Comparison of ENCODE assay signal across 18 mouse cellular contexts in the genomic region with DNA sequence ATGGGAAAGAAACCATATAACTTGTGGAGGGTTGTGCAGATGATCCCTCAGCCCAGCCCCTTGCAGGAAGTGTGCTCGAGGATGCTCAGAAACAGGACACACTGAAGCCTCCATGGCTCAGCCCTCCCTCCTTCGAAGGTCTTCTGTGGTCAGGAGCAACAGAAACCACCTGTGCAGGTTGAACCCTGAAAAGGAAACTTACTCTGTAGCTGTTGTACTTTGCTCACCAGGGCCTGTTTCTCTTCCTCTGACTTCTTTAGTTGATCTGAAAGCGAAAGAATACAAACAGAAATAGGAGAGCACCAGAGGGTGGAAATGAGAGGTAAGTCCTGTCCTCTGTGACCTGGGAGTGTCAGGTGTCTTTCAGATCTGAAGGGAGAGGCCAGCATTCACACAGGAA. TPM values are rescaled to one million over a fixed set of nuclear protein-coding genes. Genes with fewer than 3 reads are reported as not detected.
DNase-seq lines count a peak whose midpoint lies in the region; ATAC-seq lines count a peak whose summit lies in the region.
"Had no signal": no experiment of that assay in that cellular context is flagged by ENCODE, and none has a peak within 500 bp of the region (broad histone marks: within the 10 kb centered on the region; RNA-seq: fewer than 3 reads in every experiment).

No protein-coding gene starts in this region.

- peak; percentile 36 for DNase-seq in thymus, postnatal 0 days (ENCODE audit: low spot score)
- DNase-seq in thymus, postnatal 4 days, result no peak
- DNase-seq in naive thymus-derived CD4-positive, alpha-beta T cell, adult 2 months (ENCODE audit: low read depth), result peak; percentile 69
- DNase-seq in urinary bladder, postnatal 4 days (ENCODE audit: low spot score in 2 of 2), result no peak
- DNase-seq in gastrocnemius, postnatal 36 days, result no peak
- DNase-seq in kidney, postnatal 4 days, result no peak
- DNase-seq: adrenal gland, adult 8-10 months; cerebellum, adult 11-12 months; cerebellum, postnatal 10 days; forebrain, postnatal 0 days; heart, postnatal 36 days; kidney, adult 2 months; liver; lung, postnatal 36 days; right cerebral cortex, postnatal 4 days had no signal

- peak; percentile 79 for ATAC-seq in activated CD4-positive, CD25-positive, alpha-beta regulatory T cell, adult 4 months
- ATAC-seq: forebrain, postnatal 0 days; midbrain, embryonic 13.5 days had no signal

- intact Hi-C loops in gastrocnemius, postnatal 36 days (cut with DNase I), result no loop called here

RNA-seq across cellular contexts. Expression of a gene that starts 13.3 kb away (rescaled TPM):
- polyA plus RNA-seq in thymus, postnatal 0 days (2015; fragmentation: Nextera tagmentation; extraction: Ambion mirVana), result 13.7 and 14.4 TPM in 2 replicates
- 10 to 100 TPM in 1 of 2 experiments, 1 to 10 TPM in 1; 9.8 to 16.4 TPM for polyA plus RNA-seq in activated CD4-positive, CD25-positive, alpha-beta regulatory T cell, adult 4 months (2017; shearing (Covaris generic))
- total RNA-seq in gastrocnemius, postnatal 36 days (2021), result 1 to 10 TPM; 2.2 to 3.6 TPM

RNA-seq across cellular contexts. Expression of a gene that starts 20.4 kb away (rescaled TPM):
- 193 and 196 TPM in 2 replicates for polyA plus RNA-seq in thymus, postnatal 0 days (2015; fragmentation: Nextera tagmentation; extraction: Ambion mirVana)
- polyA plus RNA-seq in activated CD4-positive, CD25-positive, alpha-beta regulatory T cell, adult 4 months (2017; shearing (Covaris generic)), result 100 to 1,000 TPM; 269 to 282 TPM
- total RNA-seq in gastrocnemius, postnatal 36 days (2021), result 1 to 10 TPM; 1.1 to 2.9 TPM

RNA-seq across cellular contexts. Expression of a gene that starts 26.4 kb away (rescaled TPM):
- polyA plus RNA-seq in thymus, postnatal 0 days (2015; fragmentation: Nextera tagmentation; extraction: Ambion mirVana), result 21.1 and 22.2 TPM in 2 replicates
- 10 to 100 TPM; 17.1 to 18.9 TPM for polyA plus RNA-seq in activated CD4-positive, CD25-positive, alpha-beta regulatory T cell, adult 4 months (2017; shearing (Covaris generic))
- 1 to 10 TPM; 1.9 to 2.6 TPM for total RNA-seq in gastrocnemius, postnatal 36 days (2021)

RNA-seq across cellular contexts. Expression of a gene that starts 28.2 kb away (rescaled TPM):
- polyA plus RNA-seq in thymus, postnatal 0 days (2015; fragmentation: Nextera tagmentation; extraction: Ambion mirVana), result 9.4 and 10.0 TPM in 2 replicates
- 1 to 10 TPM; 3.5 to 5.9 TPM for polyA plus RNA-seq in activated CD4-positive, CD25-positive, alpha-beta regulatory T cell, adult 4 months (2017; shearing (Covaris generic))
- total RNA-seq in gastrocnemius, postnatal 36 days (2021), result under 1 TPM; 0.41 to 0.54 TPM
- total RNA-seq: monocyte, adult 5-6 weeks had no signal

RNA-seq across cellular contexts. Expression of a gene that starts 51.0 kb away (rescaled TPM):
- polyA plus RNA-seq in thymus, postnatal 0 days (2015; fragmentation: Nextera tagmentation; extraction: Ambion mirVana), result 10.2 and 12.9 TPM in 2 replicates
- 1 to 10 TPM; 6.8 to 7.1 TPM for polyA plus RNA-seq in activated CD4-positive, CD25-positive, alpha-beta regulatory T cell, adult 4 months (2017; shearing (Covaris generic))
- 1 to 10 TPM; 6.0 to 7.6 TPM for total RNA-seq in gastrocnemius, postnatal 36 days (2021)

Comparison
In these comparisons a context has a peak if more than half of its experiments do, and no peak if none do; other contexts are left out.
1. DNase-seq: peak in thymus, postnatal 0 days (single experiment) and naive thymus-derived CD4-positive, alpha-beta T cell, adult 2 months (single experiment); none in thymus, postnatal 4 days (single experiment), urinary bladder, postnatal 4 days (0 of 2), gastrocnemius, postnatal 36 days (0 of 2) and kidney, postnatal 4 days (0 of 2).